Comparison of ENCODE assay signal across 9 mouse cellular contexts in the genomic region with DNA sequence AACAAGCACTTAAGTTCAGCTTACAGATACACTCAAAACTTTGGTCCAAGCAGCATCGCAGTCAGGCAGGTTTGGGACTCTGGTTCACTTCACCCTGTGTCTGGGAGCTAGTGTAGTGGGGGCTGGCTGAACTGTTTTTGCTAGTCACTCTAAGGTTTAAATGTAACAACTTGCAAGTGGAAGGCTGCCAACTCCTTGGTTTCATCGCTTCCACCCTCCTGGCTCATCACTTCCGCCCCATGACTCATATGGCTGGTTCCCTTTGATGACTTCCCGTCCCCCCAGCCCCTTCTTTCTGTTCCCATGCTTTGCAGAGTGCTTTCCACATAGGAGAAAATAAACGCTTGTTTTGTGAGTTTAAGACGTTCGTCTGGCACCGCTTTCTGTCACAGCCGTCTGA.
DNase-seq lines count a peak whose midpoint lies in the region; TF ChIP-seq lines count a peak whose summit lies in the region.
"Had no signal": no experiment of that assay in that cellular context is flagged by ENCODE, and none has a peak within 500 bp of the region (broad histone marks: within the 10 kb centered on the region; RNA-seq: fewer than 3 reads in every experiment).

No protein-coding gene starts in this region.

- no peak overlapping the region for H3K27ac ChIP-seq in gastrocnemius, adult 2 months
- H3K27ac ChIP-seq in left cerebral cortex, adult 2 months: no peak overlapping the region
- H3K27ac ChIP-seq: neural tube, embryonic 13.5 days had no signal

- DNase-seq in gastrocnemius, postnatal 14 days: peak; percentile 11
- DNase-seq in gastrocnemius, adult 2 months: no peak
- peak; percentile 10 for DNase-seq in urinary bladder, postnatal 14 days (ENCODE audit: low spot score)
- DNase-seq in urinary bladder, adult 18-20 months (ENCODE audit: low spot score in 2 of 2): no peak
- DNase-seq in left cerebral cortex, adult 2 months (ENCODE audit: extremely low spot score in 1 of 2, low spot score in 2 of 2): peak; percentile 16 to 37
- DNase-seq in right cerebral cortex, postnatal 36 days (ENCODE audit: low spot score in 2 of 2): peak; percentile 12 to 24
- no peak for DNase-seq in MN1 (ENCODE audit: low spot score)
- no peak for DNase-seq in cerebellum, adult 11 months

- H3K4me3 ChIP-seq in gastrocnemius, adult 2 months: no peak overlapping the region
- no peak overlapping the region for H3K4me3 ChIP-seq in left cerebral cortex, adult 2 months
- H3K4me3 ChIP-seq: neural tube, embryonic 13.5 days had no signal

- intact Hi-C loops in gastrocnemius, postnatal 14 days (cut with DNase I; ENCODE audit: low total_unique reads): no loop called here
- intact Hi-C loops in gastrocnemius, adult 2 months (cut with DNase I): no loop called here
- intact Hi-C loops in left cerebral cortex, adult 2 months (cut with DNase I): no loop called here

- TF ChIP-seq CTCF in gastrocnemius, adult 2 months (IDR thresholded peaks at IDR 0.05): no peak
- no peak for TF ChIP-seq CTCF in left cerebral cortex, adult 2 months (IDR thresholded peaks at IDR 0.05)

Comparison
In these comparisons a context has a peak if more than half of its experiments do, and no peak if none do; other contexts are left out.
1. DNase-seq: peak in gastrocnemius, postnatal 14 days (single experiment), urinary bladder, postnatal 14 days (single experiment), left cerebral cortex, adult 2 months (2 of 2) and right cerebral cortex, postnatal 36 days (2 of 2); none in gastrocnemius, adult 2 months (single experiment), urinary bladder, adult 18-20 months (0 of 2), MN1 (single experiment) and cerebellum, adult 11 months (single experiment).